Mouse (Mus musculus) kidney, adult 2 months (tissue): ENCODE results near the gene Apobec4. TPM values are rescaled to one million over a fixed set of nuclear protein-coding genes. Genes with fewer than 3 reads are reported as not detected.
"Not testable (repeated sequence)": the region's sequence is repeated elsewhere in the genome, so short reads cannot be mapped to it uniquely, and the experiment has no call there.

Source experiments
- DNase-seq: peaks from one replicate; pipeline ENCODE4 v3.0.0; 2021
- H3K27ac ChIP-seq: fragments of 200-500 bp; 2 replicates; pipeline ENCODE4 v1.5.1; 2012; ENCODE audit warnings: low read depth, low read length, control low read depth, inconsistent platforms; ENCODE audit not compliant: insufficient read depth
- H3K27me3 ChIP-seq: fragments of 200-500 bp; replicated peaks from 2 replicates; pipeline ENCODE4 v1.6.1; 2012; ENCODE audit warnings: mild to moderate bottlenecking, moderate library complexity, low read length, inconsistent platforms; ENCODE audit not compliant: control insufficient read depth, insufficient read depth
- H3K36me3 ChIP-seq: fragments of 200-500 bp; 2 replicates; pipeline ENCODE4 v1.6.1; 2012; ENCODE audit warnings: mild to moderate bottlenecking, moderate library complexity, low read length, inconsistent platforms; ENCODE audit not compliant: control insufficient read depth, insufficient read depth
- H3K4me1 ChIP-seq: fragments of 200-500 bp; 2 replicates; pipeline ENCODE4 v1.6.1; 2011; ENCODE audit warnings: low read length; ENCODE audit not compliant: control insufficient read depth, insufficient read depth
- H3K4me3 ChIP-seq: fragments of 200-500 bp; 2 replicates; pipeline ENCODE4 v1.5.1; 2011; ENCODE audit warnings: mild to moderate bottlenecking, low read depth, low read length, control low read depth; ENCODE audit not compliant: insufficient read depth
- CTCF ChIP-seq: fragments of 200-500 bp; conservative IDR thresholded peaks from 2 replicates; pipeline ENCODE4 v1.5.1; 2011; ENCODE audit warnings: low read depth, mild to moderate bottlenecking, control low read depth, low read length, moderate library complexity, mixed read lengths; ENCODE audit not compliant: insufficient read depth, insufficient read length
- POLR2A ChIP-seq: fragments of 200-500 bp; IDR thresholded peaks from one replicate; pipeline ENCODE4 v1.6.1; 2011; ENCODE audit warnings: low read depth, low read length, control low read depth
- WGBS: fragments of 180-500 bp; shearing (Covaris S2); methylation state at CpG from one replicate; pipeline ENCODE4 v1.1.7; 2018; 5-methylcytosine and 5-hydroxymethylcytosine counted together
- polyA plus RNA-seq: library from polyadenylated mRNA; depleted of rRNA; stranded (reverse); fragments of >200 nt; gene quantifications from 2 replicates; pipeline ENCODE4 v1.2.3, GENCODE M21; 2012

Gene Apobec4
- polyA plus RNA-seq, 1 experiment, result not detected

DNA sequence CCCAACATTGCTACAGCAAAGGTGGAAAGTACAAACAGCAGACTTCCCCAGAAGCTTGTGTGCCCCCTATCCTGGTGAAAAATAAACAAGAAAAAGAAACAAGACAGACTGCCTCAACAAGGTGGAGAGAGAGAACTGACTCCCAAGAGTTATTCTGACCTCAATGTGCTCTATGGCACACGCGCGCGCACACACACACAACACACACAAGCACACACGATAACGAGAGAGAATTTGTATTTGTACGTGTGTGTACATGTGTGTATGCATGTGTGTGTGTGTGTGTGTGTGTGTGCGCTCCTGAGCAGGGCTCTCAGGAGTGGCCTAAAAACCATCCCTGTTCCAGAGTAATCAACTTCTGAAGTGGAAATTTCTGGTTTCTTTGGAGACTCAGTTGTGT, 34.3 kb downstream of the Apobec4 start:
- Histone ChIP-seq H3K27me3 (no peaks in the 10 kb centered on the region), H3K4me3 (no peak overlapping the region), H3K36me3 (no peaks in the 10 kb centered on the region), H3K4me1 (no peaks in the 10 kb centered on the region), H3K27ac (no peak overlapping the region)
- 98% methylated on average over 8 of the region's 8 CpGs for WGBS
- DNase-seq, result no peak
- no peak for TF ChIP-seq CTCF
- no peak for TF ChIP-seq POLR2A

DNA sequence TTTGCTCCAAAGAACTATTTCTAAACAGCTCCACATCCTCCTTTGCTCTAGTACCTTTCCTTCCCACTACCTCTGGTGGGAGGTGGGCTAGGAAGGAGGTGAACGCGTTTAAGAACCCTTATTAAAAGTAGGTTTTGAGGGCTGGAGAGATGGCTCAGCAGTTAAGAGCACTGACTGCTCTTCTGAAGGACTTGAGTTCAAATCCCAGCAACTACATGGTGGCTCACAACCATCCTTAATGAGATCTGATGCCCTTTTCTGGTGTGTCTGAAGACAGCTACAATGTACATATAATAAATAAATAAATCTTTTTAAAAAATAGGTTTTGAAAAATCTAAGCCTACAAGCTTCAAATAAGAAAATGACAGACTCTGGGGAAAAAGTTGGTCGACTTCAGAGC, 35.1 kb downstream of the Apobec4 start:
- H3K27ac ChIP-seq, DNase-seq, H3K4me3 ChIP-seq, H3K27me3 ChIP-seq, H3K4me1 ChIP-seq, H3K36me3 ChIP-seq: not testable (repeated sequence)
- WGBS, result 80% methylated on average over 3 of the region's 3 CpGs

DNA sequence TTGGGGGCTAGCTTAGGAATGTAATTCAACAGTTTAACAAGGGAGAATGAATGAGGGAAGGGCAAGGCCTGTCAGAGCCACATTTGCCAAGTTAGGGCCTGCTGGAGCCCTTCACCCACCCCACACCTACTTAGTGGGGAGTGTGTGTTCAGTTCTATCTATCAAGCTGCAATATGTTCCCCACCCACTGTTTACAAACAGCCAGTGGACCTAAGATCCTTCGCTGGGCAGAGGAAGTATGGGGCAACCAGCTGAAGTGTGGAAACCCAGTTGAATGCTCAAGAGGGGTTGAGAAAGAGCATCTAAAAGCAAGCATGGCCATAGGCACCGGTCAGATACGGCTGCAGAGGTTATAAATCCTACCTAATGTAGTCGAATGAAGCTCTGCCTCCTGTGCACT, 36.6 kb downstream of the Apobec4 start:
- no peak overlapping the region for H3K27ac ChIP-seq
- no peaks in the 10 kb centered on the region for H3K4me1 ChIP-seq
- TF ChIP-seq POLR2A, result no peak
- TF ChIP-seq CTCF, result no peak
- DNase-seq, result no peak
- no peak overlapping the region for H3K4me3 ChIP-seq
- no peaks in the 10 kb centered on the region for H3K36me3 ChIP-seq
- H3K27me3 ChIP-seq, result no peaks in the 10 kb centered on the region
- 87% methylated on average over 4 of the region's 4 CpGs for WGBS

DNA sequence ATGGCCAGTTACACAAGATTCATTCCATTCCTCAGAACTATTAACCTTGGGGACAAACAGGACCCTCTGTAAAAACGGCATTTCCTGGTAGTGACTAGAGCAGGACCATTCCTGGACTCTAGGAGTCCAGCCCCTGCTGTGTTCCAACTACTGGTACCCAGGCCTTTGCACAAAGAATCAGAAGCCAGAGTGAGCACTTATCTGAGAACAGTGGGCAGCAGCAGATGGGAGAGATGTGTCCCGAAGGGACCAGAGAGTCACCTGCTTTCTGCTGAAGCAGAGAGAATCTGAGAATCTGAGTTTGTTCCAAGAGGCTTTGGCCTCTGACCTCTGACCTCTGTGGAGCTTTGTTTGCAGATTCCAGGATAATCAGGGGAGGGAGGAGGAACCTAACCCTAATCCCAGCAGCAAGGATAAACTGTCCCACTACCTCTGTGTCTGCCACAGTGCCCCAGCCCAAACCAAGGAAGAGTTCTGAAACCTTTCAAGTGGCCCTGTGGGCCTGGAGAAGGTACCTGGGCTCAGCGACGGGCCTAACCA, 37.8 kb downstream of the Apobec4 start:
- no peak overlapping the region for H3K27ac ChIP-seq
- H3K4me3 ChIP-seq, result no peak overlapping the region
- peak; percentile 35 for DNase-seq
- TF ChIP-seq POLR2A (no peak), CTCF (no peak)
- H3K27me3 ChIP-seq, result no peaks in the 10 kb centered on the region
- 59% methylated on average over 4 of the region's 4 CpGs for WGBS
- H3K36me3 ChIP-seq, result no peaks in the 10 kb centered on the region
- no peaks in the 10 kb centered on the region for H3K4me1 ChIP-seq

DNA sequence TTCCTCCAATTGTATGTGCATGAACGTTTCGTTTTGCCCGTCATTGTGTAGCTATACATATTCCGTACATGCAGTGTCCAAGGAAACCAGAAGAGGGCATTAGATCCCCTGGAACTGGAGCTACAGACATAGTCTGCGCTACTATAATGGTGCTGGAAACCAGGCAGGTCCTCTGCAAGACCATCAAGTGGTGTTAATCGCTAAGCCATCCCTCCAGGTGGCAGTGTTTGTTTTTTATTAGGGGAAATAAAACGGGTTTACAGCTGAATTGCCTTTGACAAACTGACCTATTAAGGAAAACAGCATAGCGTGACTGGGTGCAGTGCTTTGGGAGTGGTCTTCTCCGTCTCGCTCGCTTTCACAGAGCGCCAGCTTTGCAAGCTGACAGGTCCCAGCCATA, 39.9 kb downstream of the Apobec4 start:
- H3K27ac ChIP-seq, result no peak overlapping the region
- no peak overlapping the region for H3K4me3 ChIP-seq
- no peaks in the 10 kb centered on the region for H3K27me3 ChIP-seq
- WGBS, result 18% methylated on average over 12 of the region's 12 CpGs
- H3K4me1 ChIP-seq, result no peaks in the 10 kb centered on the region
- peak; percentile 67 for DNase-seq
- no peaks in the 10 kb centered on the region for H3K36me3 ChIP-seq
- TF ChIP-seq CTCF, result peak; percentile 52
- no peak for TF ChIP-seq POLR2A

DNA sequence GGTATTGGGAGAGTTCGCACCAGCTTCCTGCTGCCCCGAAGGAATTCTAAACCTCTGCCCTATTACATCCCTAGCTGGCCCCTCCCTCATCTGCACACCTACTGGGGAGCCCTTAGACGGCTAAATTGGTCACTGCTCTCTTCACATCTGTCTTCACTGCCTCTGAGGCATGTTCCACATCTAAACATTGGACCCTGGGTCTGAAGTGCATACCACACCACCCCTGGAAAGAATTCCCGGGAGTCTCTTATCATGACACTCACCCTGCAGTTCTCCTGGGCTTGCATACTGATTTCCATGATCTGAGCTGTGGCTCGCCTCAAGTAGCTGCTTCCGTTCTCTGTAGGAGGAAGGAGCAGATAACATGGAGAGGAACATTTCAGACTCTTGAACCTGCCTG, 40.5 kb downstream of the Apobec4 start:
- no peaks in the 10 kb centered on the region for H3K27me3 ChIP-seq
- no peak overlapping the region for H3K27ac ChIP-seq
- TF ChIP-seq CTCF (no peak), POLR2A (no peak)
- H3K36me3 ChIP-seq, result no peaks in the 10 kb centered on the region
- H3K4me3 ChIP-seq, result no peak overlapping the region
- 9% methylated on average over 6 of the region's 6 CpGs for WGBS
- no peaks in the 10 kb centered on the region for H3K4me1 ChIP-seq
- DNase-seq, result peak; percentile 11

DNA sequence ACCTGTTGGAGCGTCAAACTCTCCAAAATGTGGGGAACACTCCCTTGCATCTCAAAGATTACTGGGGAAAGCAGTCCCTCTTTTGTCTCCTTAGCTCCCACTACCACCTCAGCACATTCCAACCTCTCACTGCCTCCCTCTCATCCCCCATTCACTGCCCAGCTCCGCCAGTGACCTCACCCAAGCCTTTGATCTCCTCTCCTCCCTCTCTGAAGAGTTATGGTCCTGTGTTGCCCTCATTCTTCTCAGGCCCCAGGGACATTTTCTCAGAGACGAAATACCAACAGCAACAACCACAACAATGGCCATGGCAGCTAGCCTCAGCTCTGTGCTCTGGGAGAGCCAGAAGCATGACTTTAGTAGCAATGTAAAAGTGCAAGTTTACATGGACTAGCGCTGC, 40.9 kb downstream of the Apobec4 start:
- Histone ChIP-seq H3K4me3 (no peak overlapping the region), H3K27me3 (no peaks in the 10 kb centered on the region), H3K36me3 (no peaks in the 10 kb centered on the region), H3K4me1 (no peaks in the 10 kb centered on the region), H3K27ac (no peak overlapping the region)
- 46% methylated on average over 4 of the region's 4 CpGs for WGBS
- DNase-seq, result no peak
- no peak for TF ChIP-seq CTCF
- no peak for TF ChIP-seq POLR2A
